Mouse (Mus musculus): Measurements from ENCODE around the gene Snx22. TPM values are rescaled to one million over a fixed set of nuclear protein-coding genes. Genes with fewer than 3 reads are reported as not detected.

The Snx22 gene
- polyA plus RNA-seq, 1 experiment: 0.16 TPM

DNA sequence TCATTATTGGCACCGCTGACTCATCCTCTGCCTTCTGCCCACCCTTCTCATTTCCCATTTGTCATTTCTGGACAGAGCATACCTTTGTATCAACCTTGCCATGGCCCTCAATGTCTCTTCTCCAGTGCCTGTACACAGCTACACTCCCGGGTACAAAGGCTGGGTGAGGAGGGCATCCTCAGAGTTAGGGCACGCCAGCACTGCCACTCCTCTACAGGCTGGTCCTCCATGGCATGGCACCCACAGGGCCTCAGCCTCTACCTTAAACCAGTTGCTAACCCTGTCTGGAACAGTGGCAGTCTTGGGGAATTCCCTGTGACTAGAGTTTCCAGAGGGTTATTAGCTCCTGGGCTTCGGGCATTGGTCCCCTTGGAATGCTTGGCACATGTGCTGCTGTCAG, 30.9 kb downstream of the Snx22 start:
- Histone ChIP-seq H3K9me3 (no peaks in the 10 kb centered on the region), H3K36me3 (replicated peaks; ENCODE audit: low read length) (peaks cover 88% of the 10 kb centered on the region), H3K4me1 (peaks cover 34% of the 10 kb centered on the region), H3K27me3 (replicated peaks) (no peaks in the 10 kb centered on the region), H3K4me3 (replicated peaks) (no peak overlapping the region)
- TF ChIP-seq GATA1 (IDR thresholded peaks at IDR 0.05; ENCODE audit: borderline replicate concordance, low read length): no peak
- no peak for TF ChIP-seq FLI1 (IDR thresholded peaks at IDR 0.05; ENCODE audit: low read length)

DNA sequence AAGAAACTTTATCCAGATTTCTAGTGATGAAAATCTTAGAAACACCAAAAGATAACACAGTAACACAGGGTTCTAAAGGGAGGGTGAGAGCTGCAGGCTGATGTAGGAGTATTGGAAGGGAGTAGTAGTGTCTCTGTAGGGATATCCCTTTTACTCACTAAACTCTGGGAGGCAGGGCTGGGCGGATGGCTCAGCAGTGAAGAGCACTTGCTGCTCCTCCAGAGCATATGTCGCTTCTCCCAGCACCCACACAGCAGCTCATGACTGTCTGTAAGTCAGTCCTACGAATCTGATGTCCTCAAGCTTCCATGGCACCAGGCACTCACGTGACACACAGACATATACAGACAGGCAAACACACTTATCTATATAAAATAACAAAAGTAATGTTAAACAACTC, 31.4 kb downstream of the Snx22 start:
- Histone ChIP-seq H3K27me3 (replicated peaks) (no peaks in the 10 kb centered on the region), H3K4me3 (replicated peaks) (no peak overlapping the region), H3K36me3 (replicated peaks; ENCODE audit: low read length) (peaks cover 90% of the 10 kb centered on the region), H3K4me1 (peaks cover 34% of the 10 kb centered on the region), H3K9me3 (no peaks in the 10 kb centered on the region)
- TF ChIP-seq GATA1 (IDR thresholded peaks at IDR 0.05; ENCODE audit: borderline replicate concordance, low read length): no peak
- no peak for TF ChIP-seq FLI1 (IDR thresholded peaks at IDR 0.05; ENCODE audit: low read length)

DNA sequence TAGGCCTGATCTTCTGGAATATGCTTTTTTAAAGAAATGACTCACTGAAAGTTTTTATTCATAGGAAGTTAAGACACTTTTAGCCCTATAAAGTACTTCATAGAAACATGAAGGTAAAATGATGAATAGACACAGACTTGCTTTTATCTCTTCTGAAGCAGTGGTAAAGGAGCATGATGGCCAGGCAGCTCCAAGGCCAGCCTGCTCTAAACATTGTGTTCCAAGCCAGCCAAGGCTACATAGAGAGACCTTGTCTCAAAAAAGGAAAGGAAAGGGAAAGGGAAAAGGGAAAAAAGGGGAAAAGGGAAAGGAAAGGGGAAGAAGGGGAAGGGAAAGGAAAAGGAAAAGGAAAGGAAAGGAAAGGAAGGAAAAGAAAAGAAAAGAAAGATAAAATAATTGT, 48.9 kb downstream of the Snx22 start:
- H3K9me3 ChIP-seq: no peaks in the 10 kb centered on the region
- TF ChIP-seq GATA1 (IDR thresholded peaks at IDR 0.05; ENCODE audit: borderline replicate concordance, low read length) (no peak), FLI1 (IDR thresholded peaks at IDR 0.05; ENCODE audit: low read length) (no peak)
- peaks cover 13% of the 10 kb centered on the region for H3K4me1 ChIP-seq
- peaks cover 64% of the 10 kb centered on the region for H3K36me3 ChIP-seq (replicated peaks; ENCODE audit: low read length)
- H3K4me3 ChIP-seq (replicated peaks): no peak overlapping the region
- no peaks in the 10 kb centered on the region for H3K27me3 ChIP-seq (replicated peaks)

Other genes starting within 250 kb of the Snx22 start
- gene Zfp609, start 242.2 kb downstream of the Snx22 start, polyA plus RNA-seq (2012; ENCODE audit: insufficient read depth, low replicate concordance): 1.2 and 15.5 TPM in 2 replicates
- 2.8 TPM in 1 of 2 replicates, not detected in the other for gene Pclaf, start 179.5 kb downstream of the Snx22 start, polyA plus RNA-seq (2012; ENCODE audit: insufficient read depth, low replicate concordance)
- gene Trip4, start 160.9 kb downstream of the Snx22 start, polyA plus RNA-seq (2012; ENCODE audit: insufficient read depth, low replicate concordance): 0.58 TPM in 1 of 2 replicates, not detected in the other
- 0.45 and 1.4 TPM in 2 replicates for gene Csnk1g1, start 160.8 kb downstream of the Snx22 start, polyA plus RNA-seq (2012; ENCODE audit: insufficient read depth, low replicate concordance)
- gene Ppib, start 9.5 kb downstream of the Snx22 start, polyA plus RNA-seq (2012; ENCODE audit: insufficient read depth, low replicate concordance): 39.4 and 300 TPM in 2 replicates
- 89.5 and 105 TPM in 2 replicates for gene Snx1, start 56.9 kb upstream of the Snx22 start, polyA plus RNA-seq (2012; ENCODE audit: insufficient read depth, low replicate concordance)
- 8.6 and 26.5 TPM in 2 replicates for gene Ciao2a, start 56.9 kb upstream of the Snx22 start, polyA plus RNA-seq (2012; ENCODE audit: insufficient read depth, low replicate concordance)
- 0.96 and 1.2 TPM in 2 replicates for gene Dapk2, start 88.5 kb upstream of the Snx22 start, polyA plus RNA-seq (2012; ENCODE audit: insufficient read depth, low replicate concordance)

All from megakaryocyte, embryonic 14.5 days (primary cell).